Mouse (Mus musculus): ENCODE results near the gene Tada2a.

Tada2a gene

GRCm38 (mm10) chr11:84062805-84063204 is 66.6 kb downstream of the Tada2a start:
- DNase-seq, result peak in 1 of 2 experiments; percentile 59

GRCm38 (mm10) chr11:84061881-84062280 is 67.5 kb downstream of the Tada2a start:
- DNase-seq, result no peak

- DNase-seq, result no peak
Observed at GRCm38 (mm10) chr11:84060635-84061034, 68.8 kb downstream of the Tada2a start.

GRCm38 (mm10) chr11:84059784-84060183 is 69.6 kb downstream of the Tada2a start:
- no peak for DNase-seq

GRCm38 (mm10) chr11:84057418-84057817 is 72.0 kb downstream of the Tada2a start:
- no peak for DNase-seq

- peak; percentile 37 to 69 for DNase-seq
Observed at GRCm38 (mm10) chr11:84053524-84054163, 75.8 kb downstream of the Tada2a start.

- DNase-seq, result no peak
Observed at GRCm38 (mm10) chr11:84053055-84053454, 76.3 kb downstream of the Tada2a start.

- no peak for DNase-seq
Observed at GRCm38 (mm10) chr11:84048411-84048810, 81.0 kb downstream of the Tada2a start.

GRCm38 (mm10) chr11:84047270-84047669 is 82.1 kb downstream of the Tada2a start:
- DNase-seq, result no peak

- DNase-seq, result no peak
Observed at GRCm38 (mm10) chr11:84044988-84045387, 84.4 kb downstream of the Tada2a start.

GRCm38 (mm10) chr11:84042808-84043762 is 86.3 kb downstream of the Tada2a start:
- peak in 1 of 2 experiments; percentile 60 for DNase-seq

GRCm38 (mm10) chr11:84040621-84041020 is 88.8 kb downstream of the Tada2a start:
- DNase-seq, result peak; percentile 23 to 35

- DNase-seq, result no peak
Observed at GRCm38 (mm10) chr11:84033671-84034070, 95.7 kb downstream of the Tada2a start.

- DNase-seq, result no peak
Observed at GRCm38 (mm10) chr11:84032559-84032958, 96.8 kb downstream of the Tada2a start.

GRCm38 (mm10) chr11:84031971-84032370 is 97.4 kb downstream of the Tada2a start:
- DNase-seq, result peak; percentile 43 to 59

Data from lung, adult 18-20 months (tissue).